Mouse (Mus musculus) small intestine, adult 2 months (tissue): ENCODE results near the gene Fam169b. TPM values are rescaled to one million over a fixed set of nuclear protein-coding genes. Genes with fewer than 3 reads are reported as not detected.
"Not testable (repeated sequence)": the region's sequence is repeated elsewhere in the genome, so short reads cannot be mapped to it uniquely, and the experiment has no call there.

Experiments used
- H3K27ac ChIP-seq: fragments of 200-500 bp; 2 replicates; pipeline ENCODE4 v1.5.1; 2012; ENCODE audit warnings: low read depth, low read length, control low read depth, inconsistent platforms; ENCODE audit not compliant: insufficient read depth
- H3K27me3 ChIP-seq: fragments of 200-500 bp; 2 replicates; pipeline ENCODE4 v1.6.1; 2012; ENCODE audit warnings: mild to moderate bottlenecking, moderate library complexity, low read length, inconsistent platforms; ENCODE audit not compliant: control insufficient read depth, insufficient read depth
- H3K36me3 ChIP-seq: fragments of 200-500 bp; 2 replicates; pipeline ENCODE4 v1.6.1; 2012; ENCODE audit warnings: mild to moderate bottlenecking, low read length, control low read depth, inconsistent platforms; ENCODE audit not compliant: control insufficient read depth, insufficient read depth
- H3K4me1 ChIP-seq: fragments of 200-500 bp; 2 replicates; pipeline ENCODE4 v1.6.1; 2012; ENCODE audit warnings: low read length, inconsistent platforms, mixed read lengths; ENCODE audit not compliant: control insufficient read depth, insufficient read depth, insufficient read length
- H3K4me3 ChIP-seq: fragments of 200-500 bp; 2 replicates; pipeline ENCODE4 v1.5.1; 2012; ENCODE audit warnings: low read depth, mild to moderate bottlenecking, control low read depth, inconsistent platforms, low read length, moderate library complexity
- CTCF ChIP-seq: fragments of 200-500 bp; IDR thresholded peaks from 2 replicates; pipeline ENCODE4 v1.5.1; 2012; ENCODE audit warnings: low read depth, mild to moderate bottlenecking, control low read depth, inconsistent platforms, low read length, moderate library complexity, mixed read lengths; ENCODE audit not compliant: insufficient replicate concordance, insufficient read length; ENCODE audit errors: extremely low read depth
- POLR2A ChIP-seq: fragments of 200-500 bp; IDR thresholded peaks from 2 replicates; pipeline ENCODE4 v1.6.1; 2012; ENCODE audit warnings: low read depth, mild to moderate bottlenecking, control low read depth, inconsistent platforms, low read length, moderate library complexity
- WGBS: fragments of 180-500 bp; shearing (Covaris S2); methylation state at CpG from one replicate; pipeline ENCODE4 v1.1.7; 2018; 5-methylcytosine and 5-hydroxymethylcytosine counted together
- polyA plus RNA-seq: library from polyadenylated mRNA; depleted of rRNA; stranded (reverse); fragments of >200 nt; gene quantifications from 2 replicates; pipeline ENCODE4 v1.2.3, GENCODE M21; 2012

The Fam169b gene
- polyA plus RNA-seq, 1 experiment: 3.8 TPM

GRCm38 (mm10) chr7:68285851-68286298 lies 12.2 kb downstream of the Fam169b start:
- Histone ChIP-seq H3K36me3 (no peaks in the 10 kb centered on the region), H3K4me3 (no peak overlapping the region), H3K4me1 (no peaks in the 10 kb centered on the region), H3K27me3 (no peaks in the 10 kb centered on the region), H3K27ac (no peak overlapping the region; the same call in 1 of the 2 replicates)
- WGBS: 65% methylated on average over 8 of the region's 8 CpGs
- TF ChIP-seq CTCF: no peak
- TF ChIP-seq POLR2A: no peak

GRCm38 (mm10) chr7:68286526-68287481 lies 13.2 kb downstream of the Fam169b start:
- Histone ChIP-seq H3K36me3 (no peaks in the 10 kb centered on the region), H3K4me1 (no peaks in the 10 kb centered on the region), H3K4me3 (no peak overlapping the region), H3K27me3 (no peaks in the 10 kb centered on the region), H3K27ac (no peak overlapping the region; the same call in 1 of the 2 replicates)
- TF ChIP-seq CTCF (no peak), POLR2A (no peak)
- WGBS: 92% methylated on average over 24 of the region's 24 CpGs

GRCm38 (mm10) chr7:68287582-68287981 lies 13.9 kb downstream of the Fam169b start:
- Histone ChIP-seq H3K27ac (no peak overlapping the region), H3K36me3 (no peaks in the 10 kb centered on the region), H3K4me1 (no peaks in the 10 kb centered on the region), H3K4me3 (no peak overlapping the region), H3K27me3 (no peaks in the 10 kb centered on the region)
- WGBS: 75% methylated on average over 2 of the region's 2 CpGs
- no peak for TF ChIP-seq POLR2A
- TF ChIP-seq CTCF: no peak

GRCm38 (mm10) chr7:68288000-68288399 lies 14.4 kb downstream of the Fam169b start:
- WGBS: 86% methylated on average over 4 of the region's 4 CpGs
- H3K27ac ChIP-seq, H3K4me3 ChIP-seq, H3K36me3 ChIP-seq, H3K4me1 ChIP-seq, H3K27me3 ChIP-seq: not testable (repeated sequence)

GRCm38 (mm10) chr7:68289081-68289480 lies 15.4 kb downstream of the Fam169b start:
- Histone ChIP-seq H3K27ac (no peak overlapping the region), H3K36me3 (no peaks in the 10 kb centered on the region), H3K4me1 (no peaks in the 10 kb centered on the region), H3K4me3 (no peak overlapping the region), H3K27me3 (no peaks in the 10 kb centered on the region)
- TF ChIP-seq POLR2A (no peak), CTCF (no peak)
- 89% methylated on average over 8 of the region's 8 CpGs for WGBS

- Histone ChIP-seq H3K36me3 (no peaks in the 10 kb centered on the region), H3K4me1 (no peaks in the 10 kb centered on the region), H3K27me3 (no peaks in the 10 kb centered on the region), H3K27ac (no peak overlapping the region), H3K4me3 (no peak overlapping the region)
- no peak for TF ChIP-seq CTCF
- no peak for TF ChIP-seq POLR2A
- 56% methylated on average over 1 of the region's 1 CpGs for WGBS
Observed at GRCm38 (mm10) chr7:68291603-68292002, 18.0 kb downstream of the Fam169b start.

GRCm38 (mm10) chr7:68293997-68294789 lies 20.6 kb downstream of the Fam169b start:
- WGBS: 64% methylated on average over 16 of the region's 16 CpGs
- H3K27me3 ChIP-seq: no peaks in the 10 kb centered on the region
- no peak for TF ChIP-seq CTCF
- no peak for TF ChIP-seq POLR2A
- H3K4me1 ChIP-seq: no peaks in the 10 kb centered on the region
- no peak overlapping the region for H3K27ac ChIP-seq
- H3K4me3 ChIP-seq: peak overlapping the region; percentile 27; the same call in 1 of the 2 replicates
- H3K36me3 ChIP-seq: no peaks in the 10 kb centered on the region
